Mouse (Mus musculus) lung, embryonic 14.5 days (tissue): ENCODE measurements around the gene Pstpip1. TPM values are rescaled to one million over a fixed set of nuclear protein-coding genes. Genes with fewer than 3 reads are reported as not detected.

ENCODE experiments used
- ATAC-seq: fragments of 200-750 bp; cut with Nextera tagmentation; 2 replicates; pipeline ENCODE4 v1.8.0; 2017; ENCODE audit warnings: mild to moderate bottlenecking, moderate TSS enrichment, moderate library complexity; ENCODE audit not compliant: insufficient read depth
- DNase-seq: peaks from one replicate; pipeline ENCODE4 v3.0.0-alpha.2; 2015
- H3K27ac ChIP-seq: fragments of 300-500 bp; sonication (generic); 2 replicates; pipeline ENCODE4 v1.5.1; 2014; ENCODE audit warnings: low read depth, mild to moderate bottlenecking, moderate library complexity
- H3K27me3 ChIP-seq: fragments of 300-500 bp; sonication (generic); 2 replicates; pipeline ENCODE4 v1.6.1; 2014; ENCODE audit warnings: low read length, control low read depth; ENCODE audit not compliant: insufficient read depth
- H3K36me3 ChIP-seq: fragments of 300-500 bp; sonication (generic); 2 replicates; pipeline ENCODE4 v1.6.1; 2014; ENCODE audit warnings: control low read depth; ENCODE audit not compliant: insufficient read depth
- H3K4me1 ChIP-seq: fragments of 300-500 bp; sonication (generic); 2 replicates; pipeline ENCODE4 v1.6.1; 2014; ENCODE audit warnings: antibody characterized with exemption, control low read depth; ENCODE audit not compliant: insufficient read depth
- H3K4me2 ChIP-seq: fragments of 300-500 bp; sonication (generic); 2 replicates; pipeline ENCODE4 v1.6.1; 2014; ENCODE audit warnings: mild to moderate bottlenecking
- H3K4me3 ChIP-seq: fragments of 300-500 bp; sonication (generic); 2 replicates; pipeline ENCODE4 v1.5.1; 2014; ENCODE audit warnings: low read depth, low read length
- H3K9ac ChIP-seq: fragments of 300-500 bp; sonication (generic); 2 replicates; pipeline ENCODE4 v1.6.1; 2014
- H3K9me3 ChIP-seq: fragments of 300-500 bp; sonication (generic); 2 replicates; pipeline ENCODE4 v1.6.1; 2016; ENCODE audit warnings: low read depth, low read length, control low read depth
- CTCF ChIP-seq: IDR thresholded peaks from 2 replicates; pipeline ENCODE4 v1.5.1; 2016; ENCODE audit warnings: antibody characterized with exemption, low read depth
- WGBS: fragments of 180-500 bp; shearing (Covaris S2); extraction: QIAGEN DNeasy Blood & Tissue Kit; methylation state at CpG from one replicate; pipeline ENCODE4 v1.1.7; 2014; 5-methylcytosine and 5-hydroxymethylcytosine counted together
- polyA plus RNA-seq: library from polyadenylated mRNA; unstranded; fragments of >200 nt; fragmentation: Nextera tagmentation; extraction: Ambion mirVana; gene quantifications from 2 replicates; pipeline ENCODE4 v1.2.1, GENCODE M21; 2014

The Pstpip1 gene
- polyA plus RNA-seq, 1 experiment from 2014 or later, result 0.83 TPM

GRCm38 (mm10) chr9:56122973-56123372 is 33.2 kb downstream of the Pstpip1 start:
- H3K4me2 ChIP-seq, result no peak overlapping the region
- no peak overlapping the region for H3K4me3 ChIP-seq
- no peak for TF ChIP-seq CTCF
- ATAC-seq (peak; percentile 29; the same call in 1 of the 2 replicates), DNase-seq (peak; percentile 83)
- WGBS, result 52% methylated on average over 8 of the region's 8 CpGs
- H3K4me1 ChIP-seq, result no peaks in the 10 kb centered on the region
- no peaks in the 10 kb centered on the region for H3K27me3 ChIP-seq
- H3K36me3 ChIP-seq, result peaks cover 9% of the 10 kb centered on the region; the same call in 1 of the 2 replicates
- H3K9ac ChIP-seq, result no peak overlapping the region
- H3K9me3 ChIP-seq, result no peaks in the 10 kb centered on the region
- H3K27ac ChIP-seq, result no peak overlapping the region

- no peak for TF ChIP-seq CTCF
- no peak overlapping the region for H3K9ac ChIP-seq
- no peaks in the 10 kb centered on the region for H3K27me3 ChIP-seq
- no peak for ATAC-seq
- no peaks in the 10 kb centered on the region for H3K4me1 ChIP-seq
- no peak overlapping the region for H3K4me3 ChIP-seq
- peaks cover 16% of the 10 kb centered on the region for H3K36me3 ChIP-seq
- DNase-seq, result no peak
- H3K4me2 ChIP-seq, result no peak overlapping the region
- no peak overlapping the region for H3K27ac ChIP-seq
- 58% methylated on average over 7 of the region's 7 CpGs for WGBS
- H3K9me3 ChIP-seq, result no peaks in the 10 kb centered on the region
Observed at GRCm38 (mm10) chr9:56123613-56124012, 33.9 kb downstream of the Pstpip1 start.

GRCm38 (mm10) chr9:56124561-56124960 is 34.8 kb downstream of the Pstpip1 start:
- Histone ChIP-seq H3K36me3 (peaks cover 25% of the 10 kb centered on the region), H3K4me3 (no peak overlapping the region), H3K4me1 (no peaks in the 10 kb centered on the region), H3K4me2 (peak overlapping the region; percentile 18; the same call in 1 of the 2 replicates), H3K27ac (no peak overlapping the region), H3K9me3 (no peaks in the 10 kb centered on the region), H3K27me3 (no peaks in the 10 kb centered on the region), H3K9ac (no peak overlapping the region)
- WGBS, result 23% methylated on average over 10 of the region's 11 CpGs
- ATAC-seq (no peak), DNase-seq (no peak)
- no peak for TF ChIP-seq CTCF

GRCm38 (mm10) chr9:56126453-56127173 is 36.9 kb downstream of the Pstpip1 start:
- Histone ChIP-seq H3K4me2 (no peak overlapping the region), H3K4me3 (no peak overlapping the region), H3K27ac (no peak overlapping the region), H3K9me3 (no peaks in the 10 kb centered on the region), H3K27me3 (no peaks in the 10 kb centered on the region), H3K9ac (no peak overlapping the region), H3K4me1 (no peaks in the 10 kb centered on the region), H3K36me3 (peaks cover 44% of the 10 kb centered on the region)
- no peak for TF ChIP-seq CTCF
- DNase-seq, result no peak
- no peak for ATAC-seq
- 78% methylated on average over 16 of the region's 16 CpGs for WGBS

GRCm38 (mm10) chr9:56128331-56128730 is 38.6 kb downstream of the Pstpip1 start:
- 78% methylated on average over 9 of the region's 9 CpGs for WGBS
- no peaks in the 10 kb centered on the region for H3K27me3 ChIP-seq
- H3K9me3 ChIP-seq, result no peaks in the 10 kb centered on the region
- no peak overlapping the region for H3K27ac ChIP-seq
- no peak for ATAC-seq
- no peak overlapping the region for H3K9ac ChIP-seq
- no peak overlapping the region for H3K4me3 ChIP-seq
- no peak for TF ChIP-seq CTCF
- no peaks in the 10 kb centered on the region for H3K4me1 ChIP-seq
- peaks cover 61% of the 10 kb centered on the region for H3K36me3 ChIP-seq
- no peak for DNase-seq
- no peak overlapping the region for H3K4me2 ChIP-seq

- H3K36me3 ChIP-seq, result peaks cover 77% of the 10 kb centered on the region
- H3K27me3 ChIP-seq, result no peaks in the 10 kb centered on the region
- H3K9me3 ChIP-seq, result no peaks in the 10 kb centered on the region
- H3K4me2 ChIP-seq, result no peak overlapping the region
- DNase-seq (no peak), ATAC-seq (no peak)
- H3K27ac ChIP-seq, result no peak overlapping the region
- 94% methylated on average over 3 of the region's 3 CpGs for WGBS
- TF ChIP-seq CTCF, result no peak
- no peaks in the 10 kb centered on the region for H3K4me1 ChIP-seq
- H3K4me3 ChIP-seq, result no peak overlapping the region
- H3K9ac ChIP-seq, result no peak overlapping the region
Observed at GRCm38 (mm10) chr9:56129951-56130350, 40.2 kb downstream of the Pstpip1 start.

- 51% methylated on average over 4 of the region's 4 CpGs for WGBS
- no peak overlapping the region for H3K9ac ChIP-seq
- no peak overlapping the region for H3K4me3 ChIP-seq
- no peak for ATAC-seq
- DNase-seq, result no peak
- H3K4me1 ChIP-seq, result no peaks in the 10 kb centered on the region
- H3K4me2 ChIP-seq, result no peak overlapping the region
- no peak for TF ChIP-seq CTCF
- H3K27me3 ChIP-seq, result no peaks in the 10 kb centered on the region
- H3K36me3 ChIP-seq, result peaks cover 83% of the 10 kb centered on the region
- no peaks in the 10 kb centered on the region for H3K9me3 ChIP-seq
- no peak overlapping the region for H3K27ac ChIP-seq
Observed at GRCm38 (mm10) chr9:56130536-56130935, 40.8 kb downstream of the Pstpip1 start.
